Mouse (Mus musculus) ES-E14 (cell line): ENCODE results near the gene Zfp668.
"Not testable (repeated sequence)": the region's sequence is repeated elsewhere in the genome, so short reads cannot be mapped to it uniquely, and the experiment has no call there.

ENCODE experiments used
- CHD2 ChIP-seq: IDR thresholded peaks from 2 replicates; pipeline ENCODE4 v1.6.1; 2014; ENCODE audit warnings: mild to moderate bottlenecking, low read depth, low read length, inconsistent platforms
- MAFK ChIP-seq: IDR thresholded peaks from 2 replicates; pipeline ENCODE4 v1.6.1; 2014; ENCODE audit warnings: mild to moderate bottlenecking, low read depth, low read length, inconsistent platforms; ENCODE audit not compliant: insufficient read depth
- ZC3H11A ChIP-seq: IDR thresholded peaks from 2 replicates; pipeline ENCODE4 v1.6.1; 2012; ENCODE audit warnings: low read depth, mild to moderate bottlenecking, inconsistent platforms, low read length, borderline replicate concordance
- ZNF384 ChIP-seq: IDR thresholded peaks from 2 replicates; pipeline ENCODE4 v1.6.1; 2012; ENCODE audit warnings: low read depth, low read length, inconsistent platforms

DNA sequence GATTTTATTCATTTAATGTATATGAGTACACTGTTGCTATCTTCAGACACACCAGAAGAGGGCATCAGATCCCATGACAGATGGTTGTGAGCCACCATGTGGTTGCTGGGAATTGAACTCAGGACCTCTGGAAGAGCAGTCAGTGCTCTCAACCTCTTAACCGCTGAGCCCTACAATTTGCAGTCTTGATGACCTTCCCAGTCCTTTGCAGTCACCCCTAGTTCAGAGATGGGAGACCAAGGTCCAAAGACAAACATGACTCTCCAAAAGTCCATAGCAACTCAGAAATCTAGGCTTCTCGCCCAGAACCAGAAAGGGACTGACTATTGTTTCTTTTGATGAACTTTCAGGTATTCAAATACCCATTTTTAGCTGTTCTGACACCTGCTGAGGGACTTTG lies 36.6 kb downstream of the Zfp668 start:
- TF ChIP-seq ZC3H11A, ZNF384, CHD2, MAFK: not testable (repeated sequence)
